Comparison of ENCODE assay signal across 8 mouse cellular contexts in the genomic region with DNA sequence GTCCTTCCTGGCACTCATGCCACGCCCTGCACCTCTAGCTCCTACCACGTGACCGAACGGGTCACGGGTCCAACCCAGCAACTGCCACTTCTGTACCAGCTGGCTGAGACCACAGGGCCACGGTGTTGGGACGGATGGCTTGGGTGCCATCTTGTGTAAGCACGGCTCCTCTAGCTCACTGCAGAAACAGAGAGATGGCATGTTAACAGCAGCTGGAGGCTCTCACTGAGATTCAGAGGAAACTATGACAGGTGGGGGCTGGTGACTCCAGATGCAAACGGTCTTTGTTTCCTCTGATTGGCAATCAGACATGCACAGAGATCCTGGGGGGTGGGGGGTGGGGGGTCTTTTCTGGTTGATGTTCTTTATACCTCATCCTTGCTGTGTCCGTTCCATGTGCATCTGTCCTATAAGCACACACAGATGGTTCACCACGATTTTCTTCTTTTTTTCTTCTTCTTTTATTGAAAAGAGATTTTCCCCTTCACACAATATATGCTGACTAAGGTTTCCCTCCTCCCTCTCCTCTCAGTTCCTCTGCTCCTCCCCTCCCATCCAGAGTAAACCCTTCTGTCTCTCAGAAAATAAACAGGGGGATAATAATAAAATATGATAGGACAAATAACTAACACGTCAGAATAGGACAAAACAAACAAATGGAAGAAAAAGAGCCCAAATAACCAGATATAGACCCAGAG. TPM values are rescaled to one million over a fixed set of nuclear protein-coding genes. Genes with fewer than 3 reads are reported as not detected.
DNase-seq lines count a peak whose midpoint lies in the region.

No protein-coding gene starts in this region.

- DNase-seq in cerebellum, postnatal 10 days: peak; percentile 22 to 38
- DNase-seq in cerebellum, adult 11 months: no peak
- DNase-seq in lung, postnatal 10 days: peak; percentile 38
- no peak for DNase-seq in lung, postnatal 14 days
- peak; percentile 44 to 61 for DNase-seq in lung, postnatal 4 days
- peak; percentile 63 to 78 for DNase-seq in thymus, postnatal 10 days (ENCODE audit: low spot score in 2 of 2)
- no peak for DNase-seq in layer of hippocampus, postnatal 25 days (ENCODE audit: extremely low spot score in 1 of 2, low spot score in 1 of 2)
- no peak for DNase-seq in adrenal gland, adult (ENCODE audit: inconsistent age in 2 of 2, low spot score in 1 of 2)

RNA-seq across cellular contexts. Expression of a gene that starts 25.5 kb away (rescaled TPM):
- total RNA-seq in layer of hippocampus, postnatal 25 days (2021): 10 to 100 TPM; 17.8 to 18.9 TPM

Comparison
In these comparisons a context has a peak if more than half of its experiments do, and no peak if none do; other contexts are left out.
1. DNase-seq: peak in cerebellum, postnatal 10 days (2 of 2), lung, postnatal 10 days (single experiment), lung, postnatal 4 days (2 of 2) and thymus, postnatal 10 days (2 of 2); none in cerebellum, adult 11 months (single experiment), lung, postnatal 14 days (single experiment), layer of hippocampus, postnatal 25 days (0 of 2) and adrenal gland, adult (0 of 2).